Mouse (Mus musculus) cerebellum, postnatal 25 days (tissue): Measurements from ENCODE around the gene Mpst.
A peak's percentile ranks its signal among the peaks of the same experiment; 100 is the strongest.

ENCODE experiments used
- DNase-seq, 2 experiments: peaks; one replicate each; pipeline ENCODE4 v3.0.0; 2021; ENCODE audit warnings: mixed read lengths in 2 of 2

The Mpst gene

DNA sequence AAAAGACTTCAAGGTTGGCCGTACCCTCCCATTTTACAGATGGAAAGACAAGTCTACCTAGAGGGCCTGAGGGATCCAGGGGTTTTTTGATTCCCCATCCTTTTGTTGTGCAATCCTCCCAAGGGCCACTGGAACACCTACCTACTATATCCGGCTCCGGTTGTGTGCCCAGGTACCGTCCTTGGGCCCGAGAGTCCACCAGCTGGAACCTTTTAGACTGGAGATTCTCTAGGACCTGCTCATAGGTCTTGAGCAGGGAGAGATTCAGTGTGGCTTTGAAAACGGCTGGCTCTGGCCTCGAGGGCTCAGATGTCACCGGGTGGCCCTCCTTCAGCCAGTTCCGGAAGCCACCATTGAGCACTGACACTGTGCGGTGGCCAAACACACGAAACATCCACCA, 1.1 kb upstream of the Mpst start:
- DNase-seq, result no peak

DNA sequence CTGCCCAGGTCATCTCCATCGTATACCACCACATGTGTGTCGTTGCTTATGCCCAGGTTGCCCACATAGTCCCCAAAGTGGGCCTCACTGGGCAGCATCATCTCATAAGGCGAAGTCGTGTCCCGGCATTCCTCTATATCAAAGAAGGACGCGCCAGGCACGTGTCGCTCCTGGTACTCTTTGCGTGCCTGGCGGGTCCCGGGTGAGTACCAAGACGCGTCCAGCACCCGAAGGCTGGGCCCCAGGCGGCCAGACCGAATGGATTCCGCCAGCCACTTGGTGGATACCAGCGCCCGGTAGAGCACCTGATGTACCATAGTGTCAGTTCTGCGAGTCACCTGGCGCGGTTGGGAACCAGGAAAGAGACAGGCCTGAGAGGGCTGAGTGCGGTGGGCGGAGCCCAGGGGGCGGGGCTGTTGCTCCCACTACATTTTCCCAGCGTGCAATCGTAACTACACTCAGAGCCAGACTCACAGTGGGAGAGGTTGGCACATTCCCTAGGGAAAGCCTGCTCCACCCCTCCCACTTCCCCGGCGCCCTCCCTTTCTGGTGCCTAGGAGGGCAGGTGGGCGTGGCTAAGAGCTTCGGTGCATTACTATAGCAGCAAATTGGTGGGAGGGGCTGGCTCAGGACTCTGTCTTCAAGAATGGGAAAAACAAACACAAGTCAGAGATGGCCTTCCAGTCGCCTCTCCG, 552 bp upstream of the Mpst start, which contains the start of gene Tst:
Tst (minus strand) TSS at position 391 of the 695 bp plus-strand sequence.
- peak; percentile 86 to 89 for DNase-seq

DNA sequence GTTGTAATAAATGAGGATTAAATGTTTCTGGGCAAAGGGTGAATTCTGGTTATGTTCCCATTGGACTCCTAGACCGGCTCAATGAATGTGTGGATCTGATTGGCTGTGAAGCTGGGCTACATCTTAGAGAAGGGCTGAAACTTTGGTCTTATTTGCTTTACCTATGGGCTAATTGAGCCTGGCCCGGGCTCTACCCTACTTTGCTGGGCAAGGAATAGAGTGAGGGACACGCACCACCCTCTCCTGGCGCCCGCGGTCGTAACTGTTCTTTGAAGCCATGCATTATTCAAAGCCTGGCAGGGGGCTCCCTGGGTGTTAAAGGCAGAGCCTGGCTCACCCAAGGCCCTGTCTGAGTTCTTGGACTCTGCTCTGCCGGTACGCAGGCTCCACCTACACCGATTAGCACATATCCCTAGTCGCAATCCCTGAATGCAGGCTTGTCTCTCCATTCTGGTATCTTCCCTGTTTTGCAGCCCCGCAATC, 3.4 kb downstream of the Mpst start:
- DNase-seq, result no peak

DNA sequence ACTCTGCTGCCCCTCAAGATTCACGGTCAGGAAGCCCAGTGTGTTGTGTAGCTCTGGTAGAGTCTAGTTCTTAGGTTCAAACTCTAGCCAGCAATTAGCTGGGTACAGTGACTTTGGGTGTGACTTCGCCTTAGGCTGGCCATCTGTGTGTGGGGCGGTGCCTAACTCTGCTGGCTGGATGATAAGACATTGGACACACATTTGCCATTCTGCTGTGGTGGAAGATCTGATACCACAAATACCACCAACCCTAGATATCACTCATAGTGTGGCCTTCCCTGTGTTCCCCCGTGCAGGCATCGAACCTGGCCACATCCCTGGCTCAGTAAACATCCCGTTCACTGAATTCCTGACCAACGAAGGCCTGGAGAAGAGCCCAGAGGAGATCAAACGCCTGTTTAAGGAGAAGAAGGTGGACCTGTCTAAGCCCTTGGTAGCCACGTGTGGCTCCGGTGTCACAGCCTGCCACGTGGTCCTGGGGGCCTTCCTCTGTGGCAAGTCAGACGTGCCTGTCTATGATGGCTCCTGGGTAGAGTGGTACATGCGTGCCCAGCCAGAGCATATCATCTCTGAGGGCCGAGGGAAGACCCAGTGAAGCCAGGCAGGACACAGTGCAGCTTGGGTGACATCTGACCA, 7.0 kb downstream of the Mpst start:
- no peak for DNase-seq

DNA sequence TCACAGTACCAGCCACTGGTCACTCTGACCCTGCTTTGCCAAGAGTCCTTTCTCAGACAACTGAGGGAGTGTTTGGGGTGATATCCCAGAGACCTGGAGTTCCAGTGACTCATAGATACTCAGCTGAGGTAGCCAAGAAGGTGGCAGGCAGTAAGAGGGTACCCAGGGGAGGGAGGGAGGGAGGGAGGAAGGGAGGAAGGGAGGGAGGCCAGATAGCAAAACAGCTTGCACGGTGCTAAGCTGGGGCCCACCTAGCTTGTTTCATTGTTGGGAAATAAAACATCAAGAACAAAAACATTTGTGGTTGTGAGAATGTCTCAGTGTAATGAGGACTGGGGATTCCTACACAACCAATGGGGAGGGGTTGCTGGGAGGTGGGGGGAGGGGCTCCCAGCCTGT, 7.5 kb downstream of the Mpst start:
- DNase-seq, result no peak

DNA sequence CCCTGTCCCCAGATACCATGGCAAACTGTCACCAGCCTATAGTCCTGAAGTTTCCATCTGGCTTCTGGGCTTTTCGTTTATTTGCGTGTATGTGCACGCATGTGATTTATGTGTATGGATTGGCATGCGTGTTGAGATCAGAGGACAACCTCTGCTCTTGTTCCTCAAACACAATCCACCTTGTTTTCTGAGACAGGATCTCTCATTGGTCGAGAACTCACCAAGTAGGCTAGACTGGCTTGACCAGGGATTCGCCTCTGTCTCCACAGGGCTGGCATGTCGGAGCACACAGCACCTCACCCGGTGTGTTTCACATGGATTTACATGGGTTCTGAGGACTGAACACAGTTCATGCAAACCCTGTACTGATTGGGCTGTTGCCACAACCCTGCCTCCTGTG, 7.9 kb downstream of the Mpst start:
- DNase-seq, result no peak

DNA sequence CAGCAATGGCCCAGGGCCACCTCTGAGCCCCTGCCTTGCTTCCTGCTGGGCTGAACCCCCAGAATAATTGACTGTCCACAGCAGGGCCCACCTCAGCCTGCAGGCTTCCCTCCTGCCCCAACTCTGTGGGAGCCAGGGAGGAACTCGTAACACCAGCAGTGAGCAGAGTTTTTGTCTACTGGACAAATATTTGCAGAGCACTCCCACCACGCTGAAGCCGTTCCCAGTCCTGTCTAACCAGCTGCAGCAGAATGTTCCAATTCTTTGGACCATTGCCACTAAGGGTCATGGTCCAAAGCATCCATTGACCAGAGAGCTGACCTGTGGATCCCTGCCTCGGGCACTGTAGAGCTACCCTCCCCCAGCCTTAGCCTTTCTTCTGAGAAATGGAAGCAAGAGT, 10.7 kb downstream of the Mpst start:
- no peak for DNase-seq

DNA sequence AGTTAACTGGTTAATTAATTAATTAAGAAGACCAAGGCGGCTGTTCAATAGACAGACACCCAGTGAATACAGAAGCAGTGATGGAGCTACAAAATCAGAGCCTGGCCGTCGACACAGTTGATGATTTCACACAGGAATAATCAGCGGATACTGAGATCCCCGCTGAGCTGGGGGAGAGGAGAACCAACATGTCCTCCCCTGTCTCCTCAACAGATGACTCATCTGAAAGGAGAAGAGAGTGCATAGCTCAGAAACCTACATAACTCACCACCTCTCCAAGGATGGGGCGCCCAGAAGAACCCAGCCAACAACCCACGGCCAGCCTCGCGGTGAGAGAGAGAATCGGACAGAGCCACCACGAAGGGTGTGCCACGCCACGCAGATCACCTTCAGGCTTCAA, 14.2 kb downstream of the Mpst start:
- no peak for DNase-seq

DNA sequence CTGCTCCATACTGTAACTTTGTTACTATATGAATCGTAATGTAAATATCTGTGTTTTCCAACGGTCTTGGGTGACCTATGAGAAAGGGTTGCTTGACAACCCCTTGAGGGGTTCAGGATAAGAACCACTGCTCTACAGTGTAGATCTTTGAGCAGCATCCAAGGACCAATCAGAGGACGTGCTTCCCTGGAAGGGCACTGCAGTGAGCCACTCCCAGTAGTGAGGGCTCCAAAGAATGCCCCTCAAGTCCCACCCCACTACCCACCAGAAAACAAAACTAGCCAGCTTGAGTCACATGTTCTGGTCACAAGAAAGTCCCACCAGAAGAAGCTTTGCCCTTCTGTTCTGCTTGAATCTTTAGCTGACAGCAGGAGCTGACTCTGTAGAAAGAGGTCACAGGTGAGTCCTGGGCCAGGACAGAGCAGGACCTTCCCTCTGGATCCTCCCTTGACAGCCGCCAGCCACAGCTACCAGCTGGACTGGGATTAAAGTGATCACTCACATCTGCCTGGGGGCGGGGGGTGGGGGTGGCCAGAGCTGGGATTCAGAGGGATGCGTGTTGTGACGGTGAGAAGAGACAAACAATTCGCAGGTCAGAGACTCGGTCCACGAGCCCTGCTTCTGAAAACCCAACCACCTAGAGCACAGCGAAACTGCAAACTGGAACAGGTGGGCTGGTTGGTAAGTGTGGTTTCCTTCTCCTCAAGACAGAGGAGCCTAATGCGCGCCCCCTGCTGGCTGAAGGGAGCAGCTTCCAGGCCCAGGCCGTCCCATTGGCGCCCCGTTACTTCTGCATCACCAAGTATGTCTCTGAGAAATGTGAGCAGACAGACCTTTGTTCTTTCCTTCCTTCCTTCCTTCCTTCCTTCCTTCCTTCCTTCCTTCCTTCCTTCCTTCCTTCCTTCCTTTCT, 16.1 kb downstream of the Mpst start:
- DNase-seq, result peak; percentile 83 to 93

DNA sequence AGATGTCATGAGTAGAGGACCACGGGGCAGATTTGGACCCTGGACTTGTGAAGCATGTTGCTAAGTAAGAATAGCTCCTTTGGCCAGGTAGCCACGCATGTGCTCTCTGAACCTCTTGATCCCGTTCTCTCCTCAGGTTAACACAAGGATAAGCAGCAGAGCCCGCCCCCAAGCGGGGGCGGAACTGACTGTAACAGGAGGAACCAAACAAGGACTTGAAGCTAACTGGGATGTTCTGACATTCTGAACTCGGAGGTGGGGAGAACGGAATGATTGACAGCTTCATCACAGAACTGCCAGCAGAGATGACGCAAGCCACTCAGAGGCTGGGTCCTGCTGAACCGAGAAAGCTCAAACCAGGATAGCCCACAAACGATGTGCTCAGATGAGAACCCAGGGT, 18.3 kb downstream of the Mpst start:
- DNase-seq, result no peak

DNA sequence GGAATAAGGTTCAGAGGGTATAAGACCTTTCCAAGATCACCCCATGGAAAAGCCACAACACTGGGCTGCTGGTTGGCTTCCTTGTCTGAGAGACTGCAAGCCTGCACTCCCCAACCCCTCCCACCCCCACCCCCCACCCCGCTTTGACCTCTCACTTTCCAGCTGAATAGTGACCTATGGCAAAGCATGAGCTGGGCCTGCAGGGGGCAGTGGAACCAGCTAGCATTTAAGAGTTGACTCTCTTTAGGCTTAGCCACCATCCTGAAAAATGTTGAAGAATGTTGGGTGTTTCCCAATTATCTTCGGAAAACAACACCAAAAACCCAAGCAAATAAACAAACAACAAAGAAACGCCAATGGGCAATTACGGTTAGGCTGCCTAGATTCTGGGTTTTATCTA, 19.0 kb downstream of the Mpst start:
- no peak for DNase-seq

DNA sequence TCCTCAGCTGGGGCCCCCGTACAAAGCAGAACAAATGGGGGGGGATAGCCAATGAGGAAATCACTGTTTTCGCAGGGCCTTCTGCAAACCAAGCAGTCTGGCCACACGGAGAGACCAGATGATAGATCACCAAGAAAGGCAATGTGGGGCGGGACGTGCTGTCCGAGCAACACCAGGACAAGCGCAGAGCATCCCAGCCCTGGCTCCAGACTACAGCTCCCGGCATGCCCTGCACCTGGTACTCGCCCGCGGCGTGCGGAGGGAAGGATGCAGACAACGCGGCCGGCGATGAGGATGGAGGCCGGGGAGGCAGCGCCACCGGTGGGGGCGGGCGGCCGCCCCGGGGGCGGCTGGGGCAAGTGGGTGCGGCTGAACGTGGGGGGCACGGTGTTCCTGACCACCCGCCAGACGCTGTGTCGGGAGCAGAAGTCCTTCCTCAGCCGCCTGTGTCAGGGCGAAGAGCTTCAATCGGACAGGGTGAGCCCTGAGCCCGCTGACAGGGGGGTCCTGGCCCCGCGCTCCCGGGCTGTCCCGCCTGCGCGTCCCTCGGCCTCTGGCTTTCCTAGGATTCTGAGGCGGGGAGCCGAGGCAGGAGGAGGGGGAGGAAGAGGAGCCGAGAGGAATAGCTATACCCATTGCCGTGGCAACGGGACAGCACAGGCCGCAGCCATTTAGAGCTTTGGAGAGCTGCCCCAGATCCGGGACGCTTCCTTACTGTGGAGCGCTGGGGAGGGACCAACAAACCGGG, 22.3 kb downstream of the Mpst start, which contains the start of gene Kctd17:
Kctd17 (plus strand) TSS at position 174 of the 748 bp plus-strand sequence.
- DNase-seq, result peak; percentile 89 to 93

DNA sequence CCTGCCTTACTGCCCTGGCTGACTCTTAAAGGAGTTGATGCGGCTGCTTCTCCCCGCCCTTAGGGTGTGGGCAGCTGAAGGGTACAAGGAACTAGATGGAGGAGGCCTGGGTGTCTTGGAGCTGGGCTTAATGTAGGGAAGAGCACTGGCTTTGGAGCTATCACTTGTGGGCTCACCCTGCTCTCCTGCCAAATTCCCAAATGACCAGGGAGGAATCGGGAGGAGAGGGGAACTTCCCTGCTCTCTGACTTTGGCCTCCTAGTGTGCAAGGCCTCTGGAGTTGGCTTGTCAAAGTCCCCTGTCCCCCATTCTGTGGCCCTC, 22.9 kb downstream of the Mpst start:
- no peak for DNase-seq

DNA sequence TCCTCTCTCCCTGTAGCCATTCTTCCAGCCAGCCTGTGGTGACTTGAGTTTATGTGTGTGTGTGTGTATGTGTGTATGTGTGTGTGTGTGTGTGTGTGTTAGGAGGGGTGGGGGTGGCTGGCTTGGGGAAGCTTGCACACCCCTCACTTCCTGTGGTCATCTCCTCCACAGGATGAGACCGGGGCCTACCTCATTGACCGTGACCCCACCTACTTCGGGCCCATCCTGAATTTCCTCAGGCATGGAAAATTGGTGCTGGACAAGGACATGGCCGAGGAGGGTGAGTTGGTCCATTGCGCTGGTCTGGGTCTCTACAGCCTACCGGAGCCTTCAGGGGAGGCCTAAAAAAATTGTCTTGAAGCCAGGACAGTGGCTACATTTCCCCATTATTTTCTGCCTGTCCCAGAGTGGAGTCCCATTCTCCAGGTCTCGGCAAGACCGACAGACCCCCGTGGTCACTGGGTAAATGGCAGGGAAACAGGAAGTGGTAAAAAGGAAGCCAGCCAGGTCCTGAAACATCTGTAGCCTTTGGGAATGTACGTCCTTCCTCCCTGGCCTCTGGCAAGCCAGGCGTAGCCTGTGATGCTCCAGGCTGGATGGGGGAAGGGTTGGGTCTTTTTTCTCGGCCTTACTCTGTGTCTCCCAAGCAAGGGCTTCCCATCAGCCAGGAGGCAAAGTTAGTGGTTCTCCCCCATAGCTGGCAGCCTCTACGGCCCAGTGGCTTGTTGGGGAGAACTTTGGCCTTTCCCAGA, 23.8 kb downstream of the Mpst start:
- DNase-seq, result peak; percentile 8 to 11

DNA sequence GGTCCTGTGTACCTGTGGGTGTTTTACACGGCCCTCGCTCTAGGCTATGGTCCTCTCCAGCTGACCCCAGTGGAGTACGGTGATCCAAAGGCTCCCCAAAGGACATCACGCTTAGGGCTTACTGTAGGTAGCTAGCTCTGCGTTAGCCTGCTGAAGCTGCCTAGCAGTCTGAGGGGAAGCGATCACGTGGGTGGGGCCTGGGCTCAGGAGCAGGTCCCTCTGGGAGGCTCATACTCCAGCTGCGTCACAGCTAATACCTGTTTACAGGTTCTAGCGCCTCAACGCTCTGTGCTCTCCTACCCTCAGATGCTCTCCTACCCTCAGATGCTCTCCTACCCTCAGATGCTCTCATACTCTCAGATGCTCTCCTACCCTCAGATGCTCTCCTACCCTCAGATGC, 24.7 kb downstream of the Mpst start:
- DNase-seq, result peak in 1 of 2 experiments; percentile 9

DNA sequence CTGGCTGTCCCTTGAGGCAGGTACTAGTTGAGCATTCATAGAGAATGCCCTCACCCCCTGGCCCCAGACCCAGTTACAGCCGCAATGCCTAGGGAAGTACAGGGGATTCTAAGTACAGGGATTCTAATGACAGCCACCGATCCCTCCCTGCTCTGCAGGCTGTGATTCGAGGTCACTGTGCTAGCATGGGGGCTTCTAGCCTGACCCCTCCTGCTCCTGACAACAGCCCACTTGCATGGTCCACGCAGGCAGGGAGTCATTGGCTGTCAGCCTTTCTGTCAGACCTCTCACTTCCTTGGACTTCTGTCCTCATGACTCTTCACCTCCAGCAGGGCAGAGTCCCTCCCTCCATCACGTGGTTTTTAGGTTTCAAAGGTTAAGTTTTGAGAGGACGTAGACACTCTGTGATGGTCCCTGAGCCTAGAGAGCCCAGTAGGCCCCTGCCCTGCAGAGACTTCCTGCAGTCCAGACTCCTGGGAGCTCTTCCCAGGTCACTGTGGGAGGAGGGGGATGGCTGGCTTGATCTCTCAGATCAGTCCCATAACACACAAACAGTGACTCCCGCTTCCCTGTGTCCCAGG, 25.4 kb downstream of the Mpst start:
- DNase-seq, result no peak

DNA sequence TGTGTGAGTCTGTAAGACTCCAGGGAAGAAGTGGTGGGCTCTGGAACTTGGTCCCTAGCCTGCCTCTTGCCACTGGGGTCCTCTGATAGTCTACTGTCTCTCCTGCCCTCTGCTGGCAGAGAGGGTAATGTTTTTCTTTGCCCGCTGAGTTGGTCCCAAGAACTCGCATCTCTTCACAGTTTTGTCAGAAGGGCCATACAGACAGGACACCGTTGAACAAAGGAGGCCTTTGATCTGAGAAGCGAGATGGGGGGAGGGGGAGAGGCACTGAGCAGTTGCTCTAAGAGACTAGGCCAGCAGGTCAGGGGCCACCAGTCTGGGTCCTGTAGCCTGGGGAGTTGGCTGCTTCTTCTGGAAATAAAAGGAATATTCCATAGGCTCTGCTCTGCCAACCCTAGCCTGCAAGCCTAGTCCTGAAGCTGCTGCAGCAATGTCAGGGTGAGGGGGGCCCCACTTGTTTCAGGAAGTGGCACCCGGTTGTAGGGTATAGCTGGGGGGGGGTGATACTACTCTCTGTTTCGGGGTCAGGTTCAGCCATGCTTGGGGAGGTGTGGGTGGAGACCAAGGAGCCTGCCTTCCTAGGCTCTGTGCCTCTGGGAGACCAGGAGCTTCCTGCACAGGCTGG, 28.8 kb downstream of the Mpst start:
- DNase-seq, result peak; percentile 51 to 60

DNA sequence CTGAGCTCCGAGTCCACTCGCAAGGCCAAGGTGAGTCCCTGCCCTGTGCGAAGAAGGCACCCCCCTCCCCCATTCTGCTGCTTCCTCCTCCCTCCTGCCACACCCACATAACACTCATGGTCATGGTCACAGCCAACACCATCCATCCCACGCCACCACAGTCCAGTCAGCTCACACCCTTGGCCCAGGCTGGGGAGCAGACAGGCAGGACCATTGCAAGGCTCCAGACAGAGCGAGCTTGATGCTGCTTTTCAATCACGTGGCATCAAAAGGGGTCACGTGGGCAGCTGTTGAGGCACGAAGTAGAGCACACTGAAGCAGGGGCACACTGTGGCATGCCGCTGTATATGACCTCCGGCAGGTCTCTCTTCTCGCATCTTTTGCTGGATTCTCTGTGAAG, 29.5 kb downstream of the Mpst start:
- peak in 1 of 2 experiments; percentile 33 for DNase-seq

DNA sequence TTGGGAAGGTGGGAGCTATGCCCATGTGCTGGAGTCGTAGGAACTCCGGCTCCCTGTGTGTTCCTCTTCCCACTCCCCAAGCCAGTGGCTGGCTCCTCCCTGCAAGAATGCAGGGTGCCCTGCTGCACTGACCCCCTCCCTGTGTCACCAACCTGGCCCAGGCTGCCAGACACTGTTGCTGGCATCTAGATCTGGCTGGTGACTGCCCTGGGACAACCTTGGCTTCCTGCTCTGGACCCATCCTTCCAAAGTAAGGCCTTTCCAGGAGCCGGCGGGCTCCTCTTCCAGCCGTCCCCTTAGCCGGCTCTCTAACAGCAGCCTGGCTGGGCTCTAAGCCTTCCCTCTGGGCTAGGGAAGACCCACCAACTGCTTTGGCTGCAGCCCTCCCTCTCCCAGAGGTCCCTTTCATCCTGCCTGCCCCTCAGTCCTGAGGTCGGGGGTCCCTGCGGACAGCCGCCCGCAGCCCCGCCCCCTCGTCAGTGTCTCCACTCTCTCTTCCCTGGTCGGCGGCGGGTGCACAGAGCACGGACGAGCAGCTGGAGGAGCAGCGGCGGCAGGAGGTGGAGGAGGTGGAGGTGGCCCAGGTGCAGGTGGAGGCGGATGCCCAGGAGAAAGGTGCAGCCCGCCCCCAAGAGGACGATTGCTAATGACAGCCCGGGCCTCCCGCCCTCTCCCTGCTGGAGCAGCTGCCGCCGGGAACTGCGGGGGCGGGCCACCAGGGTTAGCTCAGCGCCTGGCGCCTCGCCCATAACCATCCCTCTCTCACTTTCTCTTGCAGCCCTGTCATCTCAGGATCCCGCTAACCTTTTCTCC, 30.4 kb downstream of the Mpst start:
- DNase-seq, result peak; percentile 95 to 96
